Mouse (Mus musculus) urinary bladder, adult 2 months (tissue): ENCODE measurements around the gene Sgip1. TPM values are rescaled to one million over a fixed set of nuclear protein-coding genes. Genes with fewer than 3 reads are reported as not detected.

ENCODE experiments used
- DNase-seq: peaks from one replicate; pipeline ENCODE4 v3.0.0; 2022; ENCODE audit warnings: low spot score
- polyA plus RNA-seq: library from polyadenylated mRNA; depleted of rRNA; stranded (reverse); fragments of >200 nt; gene quantifications from 2 replicates; pipeline ENCODE4 v1.2.3, GENCODE M21; 2012

Gene Sgip1
- polyA plus RNA-seq, 1 experiment = 2.0 TPM

- DNase-seq = no peak
Measured at GRCm38 (mm10) chr4:102840062-102840798, 99.1 kb downstream of the Sgip1 start.

- DNase-seq = no peak
Measured at GRCm38 (mm10) chr4:102840956-102841729, 100.0 kb downstream of the Sgip1 start.

GRCm38 (mm10) chr4:102850498-102850897, 109.4 kb downstream of the Sgip1 start:
- no peak for DNase-seq

GRCm38 (mm10) chr4:102851161-102851560, 110.1 kb downstream of the Sgip1 start:
- DNase-seq = no peak

- DNase-seq = no peak
Measured at GRCm38 (mm10) chr4:102852290-102852689, 111.2 kb downstream of the Sgip1 start.

- DNase-seq = no peak
Measured at GRCm38 (mm10) chr4:102852808-102853207, 111.7 kb downstream of the Sgip1 start.

GRCm38 (mm10) chr4:102853330-102854022, 112.4 kb downstream of the Sgip1 start:
- no peak for DNase-seq

GRCm38 (mm10) chr4:102854928-102855892, 114.1 kb downstream of the Sgip1 start:
- no peak for DNase-seq

GRCm38 (mm10) chr4:102856086-102856485, 115.0 kb downstream of the Sgip1 start:
- no peak for DNase-seq

GRCm38 (mm10) chr4:102859259-102860194, 118.4 kb downstream of the Sgip1 start:
- no peak for DNase-seq

GRCm38 (mm10) chr4:102862751-102863710, 121.9 kb downstream of the Sgip1 start:
- no peak for DNase-seq

GRCm38 (mm10) chr4:102866531-102866930, 125.4 kb downstream of the Sgip1 start:
- no peak for DNase-seq

GRCm38 (mm10) chr4:102871274-102871673, 130.2 kb downstream of the Sgip1 start:
- no peak for DNase-seq

- DNase-seq = no peak
Measured at GRCm38 (mm10) chr4:102883142-102883541, 142.0 kb downstream of the Sgip1 start.

GRCm38 (mm10) chr4:102884228-102884627, 143.1 kb downstream of the Sgip1 start:
- no peak for DNase-seq

GRCm38 (mm10) chr4:102886459-102886858, 145.4 kb downstream of the Sgip1 start:
- DNase-seq = no peak

GRCm38 (mm10) chr4:102886902-102887301, 145.8 kb downstream of the Sgip1 start:
- DNase-seq = no peak

GRCm38 (mm10) chr4:102887770-102888689, 146.9 kb downstream of the Sgip1 start:
- no peak for DNase-seq
